Mouse (Mus musculus): Measurements from ENCODE around the gene Tdo2.

Gene Tdo2

DNA sequence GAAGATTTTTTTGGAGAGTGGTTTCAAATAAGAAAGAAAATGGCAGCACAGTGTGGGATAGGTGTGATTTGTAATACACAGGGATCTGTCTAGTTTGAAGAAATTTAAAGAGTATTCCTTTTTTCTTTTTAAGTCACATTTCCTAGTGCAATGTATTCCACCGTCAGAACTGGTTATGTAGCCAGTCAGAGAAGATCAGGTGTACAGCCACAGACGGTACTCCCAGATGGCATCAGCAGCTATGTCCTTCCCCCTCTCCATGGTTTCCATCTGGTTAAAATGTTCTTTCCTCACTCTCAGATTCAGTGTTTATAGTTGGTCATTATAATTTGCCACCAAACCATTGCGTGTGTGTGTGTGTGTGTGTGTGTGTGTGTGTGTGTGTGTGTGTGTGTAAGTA is 32.9 kb downstream of the Tdo2 start:
- no peak for DNase-seq (ENCODE audit: low read depth, low spot score)

DNA sequence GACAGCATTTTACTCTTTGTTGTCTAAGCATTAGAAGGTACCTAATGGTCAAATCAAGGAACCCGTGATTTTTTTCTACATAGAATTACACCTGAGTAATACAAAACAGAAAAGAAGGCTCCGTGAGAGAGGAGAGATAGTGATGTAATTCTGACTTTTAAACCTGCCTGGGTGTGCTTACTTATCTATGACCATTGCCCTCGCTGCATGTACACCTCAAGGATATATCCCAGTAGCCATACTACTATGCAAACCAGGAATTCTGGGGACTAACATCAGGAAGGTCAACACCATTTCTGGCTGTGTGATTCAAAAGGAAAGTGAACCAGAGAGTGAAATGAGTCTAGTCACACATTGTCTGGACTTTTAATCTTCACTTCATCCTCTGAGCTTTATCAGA is 33.7 kb downstream of the Tdo2 start:
- DNase-seq (ENCODE audit: low read depth, low spot score): no peak

DNA sequence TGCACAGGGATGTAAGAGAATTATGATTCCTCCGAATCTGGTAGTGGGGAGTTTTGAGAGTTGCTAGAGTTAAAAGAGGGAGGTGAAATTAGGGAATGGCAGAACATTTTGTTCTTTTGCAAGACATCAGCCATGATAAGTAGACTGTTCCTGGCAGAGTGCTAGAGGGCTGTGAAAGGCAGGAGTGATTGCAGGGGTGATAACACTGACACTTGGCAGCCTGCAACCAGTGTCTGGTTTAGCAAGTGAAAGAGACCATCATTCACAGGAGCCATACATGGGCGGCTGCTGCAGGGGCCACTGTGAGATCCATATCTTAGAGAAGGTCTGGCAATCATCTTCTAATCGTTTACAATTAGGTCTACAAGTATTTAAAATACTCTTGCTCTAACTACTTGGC is 37.1 kb downstream of the Tdo2 start:
- DNase-seq (ENCODE audit: low read depth, low spot score): no peak

DNA sequence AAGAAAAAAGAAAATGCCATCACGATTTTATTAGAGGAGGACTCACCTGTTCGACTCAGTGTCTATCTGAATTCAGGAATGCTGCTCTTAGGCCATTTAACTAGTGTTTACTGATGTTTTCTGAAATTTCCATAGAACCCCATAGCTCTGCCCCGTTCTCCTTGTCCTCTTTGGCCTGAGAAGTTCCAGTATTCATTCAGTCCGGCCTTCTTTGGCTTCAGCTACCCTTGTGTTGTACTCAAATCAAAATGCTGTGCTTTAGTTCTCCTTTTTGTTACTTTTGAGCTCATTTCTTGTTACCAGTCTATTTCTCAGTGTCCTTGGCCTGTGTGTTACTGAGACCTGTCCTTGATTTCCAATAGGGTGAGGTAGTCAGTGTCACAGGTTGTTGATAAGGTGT is 42.7 kb downstream of the Tdo2 start:
- no peak for DNase-seq (ENCODE audit: low read depth, low spot score)

DNA sequence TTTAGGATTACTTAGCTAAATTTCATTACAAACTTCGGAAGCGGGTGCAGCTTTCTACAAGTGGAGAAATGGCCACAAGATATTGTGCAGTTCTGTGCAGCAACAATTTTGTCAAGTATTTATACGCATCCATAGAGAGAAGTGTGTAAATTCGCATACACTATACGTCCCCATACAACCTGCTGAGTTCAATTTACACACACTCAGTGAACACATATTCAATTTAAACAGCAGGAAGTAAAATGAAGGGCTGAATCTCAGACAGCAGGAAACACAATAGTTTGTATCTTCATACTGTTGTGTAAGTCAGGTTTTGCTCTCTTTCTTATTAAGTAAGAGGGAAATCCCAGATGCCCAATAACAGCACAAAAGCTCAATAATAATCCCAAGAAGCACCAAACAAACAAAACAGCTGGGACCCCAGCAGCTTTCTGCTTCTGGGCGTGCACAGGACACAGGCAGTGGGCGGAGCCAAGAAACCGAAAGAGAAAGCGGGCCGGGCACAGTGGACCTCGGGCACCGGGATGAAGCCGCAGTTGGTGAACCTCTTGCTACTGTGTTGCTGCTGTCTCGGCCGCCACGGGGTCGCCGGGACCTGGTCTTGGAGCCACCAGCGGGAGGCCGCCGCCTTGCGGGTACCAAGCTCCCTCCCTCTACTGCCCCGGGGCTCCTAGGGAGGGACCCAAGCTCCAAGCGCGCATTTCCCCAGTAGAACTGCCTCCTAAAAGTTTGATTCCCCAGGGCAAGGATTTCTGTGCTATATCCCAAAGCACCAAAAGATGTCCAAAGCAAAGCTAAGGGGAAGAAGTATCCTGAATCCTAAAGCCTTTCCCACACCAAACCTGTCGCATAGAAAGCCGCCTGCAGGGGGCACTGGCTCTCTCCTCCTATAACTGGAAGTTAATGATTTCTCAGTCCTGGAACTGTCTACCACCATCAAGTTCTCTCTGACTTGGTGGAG is 43.6 kb downstream of the Tdo2 start, which contains the start of gene Ctso:
Gene Ctso, plus strand, starts transcription at position 461 of the 961 bp plus-strand sequence.
- DNase-seq (ENCODE audit: low read depth, low spot score): peak; percentile 79

DNA sequence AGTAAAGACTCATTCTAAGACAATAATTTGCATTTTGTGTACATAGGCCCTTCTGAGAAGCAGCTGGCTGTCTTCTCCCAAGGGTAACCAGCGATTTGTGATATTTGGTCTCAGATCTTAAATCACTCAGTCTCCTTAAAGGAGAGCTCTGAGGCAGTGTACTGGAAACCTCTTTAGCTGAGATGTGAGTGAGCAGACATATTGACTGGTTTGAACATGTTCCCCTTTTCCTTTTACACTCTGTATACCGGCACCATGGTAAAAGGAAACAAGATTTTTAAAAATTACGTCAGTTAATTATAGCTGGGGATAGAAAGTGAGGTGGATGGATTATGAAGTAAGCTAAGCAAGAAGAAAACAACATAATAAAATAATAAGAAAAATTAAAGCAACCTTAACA is 44.3 kb downstream of the Tdo2 start:
- DNase-seq (ENCODE audit: low read depth, low spot score): no peak

DNA sequence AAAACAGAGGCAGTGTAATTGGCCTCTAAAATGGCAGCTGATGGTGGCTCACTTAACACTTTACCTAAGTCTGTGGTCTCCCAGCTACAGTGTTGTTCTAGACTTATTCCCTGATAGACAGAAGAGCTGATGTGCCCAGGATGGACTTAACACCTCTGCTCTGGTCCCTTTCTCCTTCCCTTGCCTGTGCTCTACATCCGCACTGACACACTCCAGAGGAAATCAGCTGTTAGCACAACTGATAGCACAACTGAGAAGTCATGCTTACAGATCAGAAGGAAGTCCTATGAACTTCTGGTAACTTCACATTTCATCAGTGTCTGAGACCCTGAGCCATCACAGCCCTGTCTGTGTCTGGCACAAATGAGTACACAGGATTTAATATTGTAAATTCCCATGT is 46.9 kb downstream of the Tdo2 start:
- DNase-seq (ENCODE audit: low read depth, low spot score): no peak

DNA sequence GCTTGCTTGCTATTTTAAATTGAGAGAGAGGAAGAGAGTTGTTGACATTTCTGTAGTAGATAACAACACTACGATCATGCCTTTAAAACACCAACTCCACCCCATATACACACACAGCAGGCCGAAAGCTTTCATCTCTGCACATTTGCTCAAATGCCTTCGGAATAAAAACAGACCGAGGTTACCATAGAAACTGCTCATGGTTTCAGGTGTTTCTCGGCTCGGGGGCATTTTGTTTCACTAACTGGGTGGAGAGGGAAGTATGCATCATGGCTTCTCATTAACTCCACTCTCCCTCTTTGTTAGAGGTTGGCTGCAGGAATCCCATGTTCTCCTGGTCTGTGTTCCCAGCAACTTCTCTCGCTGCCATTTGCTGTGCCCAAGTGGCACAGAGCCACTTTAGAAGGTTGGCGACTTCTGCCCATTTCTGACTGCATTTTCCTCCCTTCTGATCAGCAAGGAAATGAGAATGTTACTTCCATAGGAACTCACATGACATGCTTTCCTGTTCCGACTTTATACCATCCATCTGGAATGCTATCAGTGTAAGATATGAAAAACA is 49.2 kb downstream of the Tdo2 start:
- no peak for DNase-seq (ENCODE audit: low read depth, low spot score)

DNA sequence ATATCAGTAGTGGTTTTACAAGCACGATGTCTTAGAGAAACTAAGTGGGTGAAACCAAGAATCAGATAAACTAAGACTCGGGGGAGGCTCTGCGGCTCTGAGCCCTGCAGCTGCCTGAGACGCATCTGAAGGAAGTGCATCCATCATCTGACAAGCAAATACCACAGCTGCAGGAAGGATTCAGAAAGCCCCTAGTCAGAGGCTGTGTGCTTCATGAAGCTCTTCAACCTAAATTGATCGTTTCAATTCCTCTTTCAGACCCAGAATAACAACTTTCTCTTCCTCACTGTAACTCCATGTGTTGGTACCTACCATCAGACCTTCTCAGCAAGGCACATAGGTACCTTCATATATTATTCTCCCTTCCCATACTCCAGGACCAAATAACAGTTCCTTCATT is 50.1 kb downstream of the Tdo2 start:
- DNase-seq (ENCODE audit: low read depth, low spot score): no peak

DNA sequence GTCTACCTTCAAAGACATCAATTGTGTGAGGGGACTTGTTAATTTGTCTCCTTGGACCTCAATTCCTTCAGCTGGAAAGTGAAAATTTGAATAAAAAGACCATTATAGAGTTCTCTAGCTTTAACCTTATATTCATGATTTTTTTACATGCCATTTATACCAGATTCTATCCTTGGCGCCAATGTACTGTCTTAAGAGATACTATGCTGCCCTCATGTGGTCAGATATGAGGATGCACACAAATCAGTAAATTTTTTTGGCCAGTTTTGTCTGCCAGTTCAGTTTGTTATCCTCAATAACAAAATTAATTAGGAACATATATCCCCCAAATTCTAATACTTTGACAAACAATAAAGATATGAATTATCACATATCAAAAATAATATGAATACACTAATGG is 51.1 kb downstream of the Tdo2 start:
- no peak for DNase-seq (ENCODE audit: low read depth, low spot score)

DNA sequence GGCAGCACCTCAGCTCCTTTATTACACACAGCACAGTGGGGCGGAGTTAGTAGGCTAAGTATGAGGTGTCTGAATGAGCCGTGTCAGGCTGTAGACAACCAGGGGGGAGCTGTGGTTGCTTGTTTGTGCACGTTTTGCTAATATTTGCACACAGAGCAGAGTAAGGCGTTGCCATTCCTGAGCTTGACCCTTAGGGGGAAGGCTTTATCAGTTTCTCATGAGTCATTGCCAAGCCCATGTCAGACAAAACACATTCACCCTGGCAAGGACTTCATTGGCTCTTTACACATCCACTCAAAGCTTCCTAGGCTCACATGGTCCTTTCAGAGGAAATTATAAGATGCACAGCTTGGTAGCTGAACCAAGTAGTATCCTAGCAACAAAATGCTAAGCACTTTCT is 53.1 kb downstream of the Tdo2 start:
- no peak for DNase-seq (ENCODE audit: low read depth, low spot score)

DNA sequence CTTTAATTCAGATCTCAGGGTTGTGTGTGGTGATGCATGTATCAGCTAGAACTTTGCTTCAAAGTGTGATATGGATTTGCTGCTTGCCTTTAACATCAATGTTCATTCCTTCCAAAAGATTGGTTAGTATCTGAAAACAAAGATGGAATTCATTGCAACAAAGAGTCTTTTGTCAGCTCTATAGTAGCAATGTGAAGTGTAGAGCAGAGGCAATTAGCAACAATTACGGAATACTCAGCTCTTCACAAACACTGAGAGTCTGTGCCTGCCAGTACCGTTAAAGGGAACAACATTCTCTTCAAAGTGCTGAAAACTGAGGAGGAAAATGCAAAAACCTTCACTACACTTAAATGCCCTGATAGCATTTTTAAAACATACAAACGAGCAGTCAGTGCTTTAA is 56.3 kb downstream of the Tdo2 start:
- DNase-seq (ENCODE audit: low read depth, low spot score): no peak

DNA sequence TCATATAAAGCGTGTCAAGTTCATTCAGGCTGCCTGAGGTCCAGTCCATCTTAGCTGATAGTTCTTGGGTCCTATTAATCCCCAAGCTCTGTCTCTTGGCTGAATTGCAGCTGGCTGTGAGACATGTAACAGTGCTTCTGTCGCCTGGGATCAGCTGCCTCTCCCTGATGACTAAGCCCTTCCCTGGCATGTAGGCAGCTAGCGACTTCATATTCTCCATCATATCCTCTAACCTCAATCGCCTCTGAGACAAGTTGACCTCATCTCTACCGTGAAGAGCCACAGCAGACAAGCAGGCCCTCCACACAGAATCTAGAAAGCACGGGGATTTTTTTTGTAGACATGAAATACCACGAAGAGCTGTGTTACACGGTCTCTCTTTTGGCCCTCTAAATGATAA is 57.8 kb downstream of the Tdo2 start:
- no peak for DNase-seq (ENCODE audit: low read depth, low spot score)

DNA sequence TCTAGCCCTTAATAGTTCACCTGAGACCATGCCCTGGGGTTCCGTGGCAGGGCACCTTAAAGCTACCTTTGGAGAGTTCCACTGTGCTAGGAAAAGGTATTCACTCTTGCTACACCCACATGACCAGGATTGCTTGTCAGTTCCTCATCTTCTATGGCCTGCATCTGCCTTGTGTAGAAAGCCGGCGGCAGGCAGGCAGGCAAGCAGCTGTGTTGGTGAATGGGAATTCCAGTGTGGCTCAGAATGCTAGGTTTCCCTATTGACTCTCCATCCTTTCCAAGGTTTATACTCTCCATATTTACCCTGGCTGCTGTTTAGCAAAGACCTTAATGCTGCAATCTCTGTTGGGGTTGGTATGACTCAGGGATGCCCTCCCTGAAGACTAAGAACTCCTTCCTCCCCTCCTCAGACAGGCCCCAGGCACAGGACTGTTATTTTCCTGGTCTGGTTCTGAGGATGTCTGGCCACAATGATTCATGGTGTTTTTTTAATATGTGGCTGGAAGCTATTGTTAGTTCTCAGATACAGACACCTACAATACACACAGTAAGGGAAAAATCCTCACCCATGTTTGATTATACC is 58.6 kb downstream of the Tdo2 start:
- DNase-seq (ENCODE audit: low read depth, low spot score): no peak

DNA sequence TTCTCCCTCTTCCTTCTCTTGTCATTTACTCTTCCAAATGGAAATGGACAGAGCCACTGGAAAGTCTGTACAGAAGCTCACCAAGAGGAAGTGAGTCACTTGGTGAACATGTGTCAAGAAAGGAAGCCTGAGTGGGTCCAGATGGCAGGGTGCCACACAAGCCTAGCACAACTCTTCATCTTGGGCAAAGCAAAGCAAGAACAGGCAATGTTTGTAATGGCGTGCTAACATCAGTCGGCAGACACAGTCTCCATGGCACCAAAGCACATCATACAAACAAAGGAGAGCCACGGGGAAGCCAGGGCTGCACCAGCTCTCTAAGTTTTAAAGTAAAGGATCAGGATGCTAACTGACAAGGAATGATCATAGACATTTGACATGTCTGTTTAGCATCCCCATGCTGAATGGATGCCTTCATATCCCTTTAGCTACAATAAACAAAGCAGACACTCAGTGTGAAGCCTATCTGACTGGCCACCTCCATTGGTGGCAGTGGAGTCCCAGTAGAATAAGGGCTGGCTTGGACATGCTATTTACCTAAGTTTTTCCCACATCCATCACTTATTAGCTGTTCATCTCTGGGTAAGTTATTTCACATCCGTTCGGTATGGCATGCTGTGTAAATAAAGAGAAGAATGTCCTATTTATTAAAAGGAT is 59.8 kb downstream of the Tdo2 start:
- DNase-seq (ENCODE audit: low read depth, low spot score): no peak

DNA sequence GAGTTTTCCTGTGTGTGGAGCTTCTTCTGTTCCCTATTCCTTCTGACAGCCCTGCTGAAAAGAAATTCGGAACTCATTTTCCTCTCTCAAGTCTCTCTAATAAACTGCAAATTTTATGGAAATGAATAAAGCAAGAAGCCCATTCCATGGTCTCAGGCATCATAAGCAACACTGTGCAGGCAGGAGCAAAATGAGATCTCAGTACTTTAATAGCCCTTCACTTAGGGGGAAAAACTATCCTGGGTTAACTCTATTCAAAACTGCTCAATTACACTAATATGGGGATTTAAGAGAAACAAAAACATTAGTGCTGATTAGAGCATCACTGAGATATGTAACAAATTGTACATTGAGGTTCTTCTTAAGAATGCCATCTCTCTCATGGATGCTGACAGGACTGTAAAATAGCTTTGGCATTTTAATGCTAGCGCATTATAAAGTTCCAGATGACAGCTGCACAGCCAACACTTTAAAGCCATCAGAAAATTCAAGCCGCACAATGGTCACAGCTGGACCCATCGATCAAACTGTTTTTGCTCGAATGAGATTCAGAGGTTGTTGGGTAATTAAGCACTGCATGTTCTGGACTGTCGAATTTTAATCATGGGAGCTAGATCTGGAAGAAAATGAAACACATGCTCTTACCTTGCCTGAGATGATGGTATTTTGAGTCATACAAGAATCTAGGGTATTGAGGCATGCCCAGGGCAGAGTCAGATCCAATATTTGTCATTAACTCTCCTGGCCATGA is 65.5 kb downstream of the Tdo2 start:
- no peak for DNase-seq (ENCODE audit: low read depth, low spot score)

Data from telencephalon, adult 2 months (tissue).